Comparison of ENCODE assay signal across 11 mouse cellular contexts in genomic region chr16:44667118-44667517, GRCm38 (mm10). TPM values are rescaled to one million over a fixed set of nuclear protein-coding genes. Genes with fewer than 3 reads are reported as not detected.
DNase-seq lines count a peak whose midpoint lies in the region; ATAC-seq lines count a peak whose summit lies in the region.
"Had no signal": no experiment of that assay in that cellular context is flagged by ENCODE, and none has a peak within 500 bp of the region (broad histone marks: within the 10 kb centered on the region; RNA-seq: fewer than 3 reads in every experiment).

No protein-coding gene starts in this region.

- H3K9ac ChIP-seq in midbrain, embryonic 12.5 days (replicated peaks) = no peak overlapping the region
- no peak overlapping the region for H3K9ac ChIP-seq in midbrain, embryonic 15.5 days
- H3K9ac ChIP-seq in hindbrain, embryonic 14.5 days = no peak overlapping the region
- H3K9ac ChIP-seq in neural tube, embryonic 14.5 days (replicated peaks; ENCODE audit: low read depth, low read length) = no peak overlapping the region

- H3K4me2 ChIP-seq in midbrain, embryonic 12.5 days (replicated peaks) = no peak overlapping the region
- H3K4me2 ChIP-seq in midbrain, embryonic 15.5 days = no peak overlapping the region
- H3K4me2 ChIP-seq in hindbrain, embryonic 14.5 days (replicated peaks) = no peak overlapping the region
- no peak overlapping the region for H3K4me2 ChIP-seq in neural tube, embryonic 14.5 days (ENCODE audit: low read depth, low read length)

- no peak overlapping the region for H3K4me3 ChIP-seq in midbrain, embryonic 12.5 days
- no peak overlapping the region for H3K4me3 ChIP-seq in midbrain, embryonic 15.5 days
- H3K4me3 ChIP-seq in hindbrain, embryonic 14.5 days (replicated peaks; ENCODE audit: low read length) = no peak overlapping the region
- no peak overlapping the region for H3K4me3 ChIP-seq in neural tube, embryonic 14.5 days (ENCODE audit: low read depth, low read length)

- no peaks in the 10 kb centered on the region for H3K36me3 ChIP-seq in midbrain, embryonic 12.5 days
- H3K36me3 ChIP-seq in midbrain, embryonic 15.5 days (replicated peaks) = no peaks in the 10 kb centered on the region
- H3K36me3 ChIP-seq in hindbrain, embryonic 14.5 days (replicated peaks; ENCODE audit: control insufficient read depth, insufficient read depth) = no peaks in the 10 kb centered on the region
- no peaks in the 10 kb centered on the region for H3K36me3 ChIP-seq in neural tube, embryonic 14.5 days (ENCODE audit: control insufficient read depth, insufficient read depth, low read length)

- H3K9me3 ChIP-seq in midbrain, embryonic 12.5 days = no peaks in the 10 kb centered on the region
- no peaks in the 10 kb centered on the region for H3K9me3 ChIP-seq in midbrain, embryonic 15.5 days
- no peaks in the 10 kb centered on the region for H3K9me3 ChIP-seq in hindbrain, embryonic 14.5 days (ENCODE audit: control insufficient read depth, low read length)
- no peaks in the 10 kb centered on the region for H3K9me3 ChIP-seq in neural tube, embryonic 14.5 days (ENCODE audit: control insufficient read depth, low read length)

- ATAC-seq in midbrain, embryonic 12.5 days (ENCODE audit: low FRiP score, low read depth) = no peak
- no peak for ATAC-seq in midbrain, embryonic 15.5 days (replicated peaks)
- ATAC-seq in hindbrain, embryonic 14.5 days (ENCODE audit: low FRiP score) = no peak
- no peak for ATAC-seq in neural tube, embryonic 14.5 days (ENCODE audit: low read depth)

- peaks cover 36% of the 10 kb centered on the region for H3K4me1 ChIP-seq in midbrain, embryonic 12.5 days
- H3K4me1 ChIP-seq in midbrain, embryonic 15.5 days = peaks cover 6% of the 10 kb centered on the region
- H3K4me1 ChIP-seq in hindbrain, embryonic 14.5 days (replicated peaks; ENCODE audit: control insufficient read depth, insufficient read depth, low read length) = peaks cover 19% of the 10 kb centered on the region
- H3K4me1 ChIP-seq in neural tube, embryonic 14.5 days (ENCODE audit: control insufficient read depth, insufficient read depth, low read length) = peaks cover 9% of the 10 kb centered on the region; the same call in 1 of the 2 replicates

- peak; percentile 15 for DNase-seq in cerebellum, adult 9-11 months
- DNase-seq in cerebellum, adult 8-10 months = no peak
- DNase-seq in hindbrain, embryonic 14.5 days (ENCODE audit: low spot score) = no peak
- DNase-seq in adrenal gland, postnatal 10 days = no peak
- DNase-seq in Muller cell, postnatal 12 days (ENCODE audit: inconsistent ontology term) = no peak
- DNase-seq: liver; right cerebral cortex, adult 18-20 months; thymus, adult 18-20 months had no signal

- H3K27ac ChIP-seq in midbrain, embryonic 12.5 days (replicated peaks) = 0 out of 2 replicates have a peak overlapping the region, but pooled peaks have one; percentile 30
- H3K27ac ChIP-seq in midbrain, embryonic 15.5 days = no peak overlapping the region
- H3K27ac ChIP-seq in hindbrain, embryonic 14.5 days = peak overlapping the region; percentile 41; the same call in 1 of the 2 replicates
- H3K27ac ChIP-seq in neural tube, embryonic 14.5 days (ENCODE audit: low read depth, low read length) = peak overlapping the region; percentile 52; the same call in 1 of the 2 replicates

- H3K27me3 ChIP-seq in midbrain, embryonic 12.5 days = peaks cover 10% of the 10 kb centered on the region; the same call in 1 of the 2 replicates
- no peaks in the 10 kb centered on the region for H3K27me3 ChIP-seq in midbrain, embryonic 15.5 days (replicated peaks)
- no peaks in the 10 kb centered on the region for H3K27me3 ChIP-seq in hindbrain, embryonic 14.5 days (ENCODE audit: control insufficient read depth, insufficient read depth, low read length)
- no peaks in the 10 kb centered on the region for H3K27me3 ChIP-seq in neural tube, embryonic 14.5 days (ENCODE audit: control insufficient read depth, insufficient read depth, low read length)

- 69% methylated on average over 6 of the region's 6 CpGs for WGBS in midbrain, embryonic 12.5 days
- WGBS in midbrain, embryonic 15.5 days = 61% methylated on average over 6 of the region's 6 CpGs
- WGBS in hindbrain, embryonic 14.5 days = 47% methylated on average over 6 of the region's 6 CpGs
- 9% methylated on average over 6 of the region's 6 CpGs for WGBS in neural tube, embryonic 14.5 days

RNA-seq across cellular contexts. Expression of gene Nepro, which starts 57.0 kb away (rescaled TPM):
- 9.5 and 9.9 TPM in 2 replicates for polyA plus RNA-seq in midbrain, embryonic 12.5 days (2016; fragmentation: Nextera tagmentation; extraction: Ambion mirVana)
- polyA plus RNA-seq in midbrain, embryonic 15.5 days (2015; fragmentation: Nextera tagmentation; extraction: Ambion mirVana) = 4.4 and 4.9 TPM in 2 replicates
- 4.4 and 5.4 TPM in 2 replicates for polyA plus RNA-seq in hindbrain, embryonic 14.5 days (2014; fragmentation: Nextera tagmentation; extraction: Ambion mirVana)
- 5.4 and 6.1 TPM in 2 replicates for polyA plus RNA-seq in neural tube, embryonic 14.5 days (2014; fragmentation: Nextera tagmentation; extraction: Ambion mirVana)
- 1 to 10 TPM; 9.1 to 9.3 TPM for total RNA-seq in adrenal gland, postnatal 10 days (2021)
